Mouse (Mus musculus) thymus, adult 2 months (tissue): ENCODE measurements at regions not wholly inside any gene's neighbourhood (a gene's known extent, or its start where the extent isn't known, plus 50 kb on each side); places are given as distances from the start of the nearest gene placed in this dataset.

ENCODE experiments used
- DNase-seq: peaks from one replicate; pipeline ENCODE4 v3.0.0; 2021
- H3K27ac ChIP-seq: fragments of 200-500 bp; 2 replicates; pipeline ENCODE4 v1.5.1; 2012; ENCODE audit warnings: low read length, control low read depth; ENCODE audit not compliant: control insufficient read depth, insufficient read depth
- H3K27me3 ChIP-seq: fragments of 200-500 bp; 2 replicates; pipeline ENCODE4 v1.6.1; 2012; ENCODE audit warnings: mild to moderate bottlenecking, low read length, moderate library complexity, mixed read lengths; ENCODE audit not compliant: control insufficient read depth, insufficient read depth
- H3K36me3 ChIP-seq: fragments of 200-500 bp; 2 replicates; pipeline ENCODE4 v1.6.1; 2012; ENCODE audit warnings: mild to moderate bottlenecking, low read length, moderate library complexity; ENCODE audit not compliant: control insufficient read depth, insufficient read depth
- H3K4me1 ChIP-seq: fragments of 200-500 bp; replicated peaks from 2 replicates; pipeline ENCODE4 v1.6.1; 2012; ENCODE audit warnings: low read length; ENCODE audit not compliant: control insufficient read depth, insufficient read depth
- H3K4me3 ChIP-seq: fragments of 200-500 bp; 2 replicates; pipeline ENCODE4 v1.5.1; 2012; ENCODE audit warnings: mild to moderate bottlenecking, low read length, control low read depth, moderate library complexity; ENCODE audit not compliant: control insufficient read depth, insufficient read depth
- CTCF ChIP-seq: fragments of 200-500 bp; IDR thresholded peaks from 2 replicates; pipeline ENCODE4 v1.5.1; 2012; ENCODE audit warnings: mild to moderate bottlenecking, control low read depth, low read length, moderate library complexity, borderline replicate concordance; ENCODE audit not compliant: control insufficient read depth, poor library complexity, insufficient read depth; ENCODE audit errors: extremely low read depth
- POLR2A ChIP-seq: fragments of 200-500 bp; IDR thresholded peaks from 2 replicates; pipeline ENCODE4 v1.6.1; 2012; ENCODE audit warnings: mild to moderate bottlenecking, low read length, control low read depth, moderate library complexity; ENCODE audit not compliant: control insufficient read depth, poor library complexity, insufficient read depth; ENCODE audit errors: extremely low read depth
- WGBS: fragments of 180-500 bp; shearing (Covaris S2); methylation state at CpG from one replicate; pipeline ENCODE4 v1.1.7; 2018; 5-methylcytosine and 5-hydroxymethylcytosine counted together

DNA sequence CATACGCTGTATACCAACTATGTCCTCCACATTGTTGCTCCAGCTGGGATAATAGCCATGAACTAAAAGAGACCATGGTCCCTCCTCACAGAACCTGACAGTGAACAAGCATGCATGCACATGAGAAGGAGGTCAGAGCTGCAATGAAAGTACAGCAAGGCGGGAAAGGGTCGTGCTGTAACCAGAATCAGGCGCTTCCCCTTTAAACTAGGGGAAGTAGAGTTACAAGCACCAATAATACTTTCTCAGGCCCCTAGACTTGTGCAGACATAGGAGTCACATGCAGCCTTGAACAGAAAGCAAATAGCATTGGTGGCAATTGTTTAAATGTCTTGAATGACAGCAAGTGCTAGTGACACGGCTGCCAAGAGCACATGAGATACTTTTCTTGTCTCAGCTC, 261.8 kb upstream of the Dynlrb2 start:
- no peaks in the 10 kb centered on the region for H3K27me3 ChIP-seq
- no peak for DNase-seq
- no peak overlapping the region for H3K4me3 ChIP-seq
- no peak for TF ChIP-seq CTCF
- no peak for TF ChIP-seq POLR2A
- 53% methylated on average over 5 of the region's 5 CpGs for WGBS
- no peaks in the 10 kb centered on the region for H3K4me1 ChIP-seq
- no peaks in the 10 kb centered on the region for H3K36me3 ChIP-seq
- no peak overlapping the region for H3K27ac ChIP-seq

DNA sequence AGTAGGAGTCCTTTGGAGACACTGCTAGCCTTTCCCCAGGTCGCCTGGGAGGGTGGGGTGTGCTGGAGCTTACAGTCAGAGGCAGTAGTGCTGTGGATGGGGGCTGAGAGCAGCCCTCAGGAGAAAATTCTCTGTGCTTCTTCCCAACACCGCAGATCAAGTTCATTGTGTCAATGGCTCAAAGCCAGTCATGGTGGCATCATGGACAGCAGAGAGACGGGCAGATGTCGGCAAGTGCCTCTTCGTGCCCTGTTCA, 262.9 kb upstream of the Dynlrb2 start:
- TF ChIP-seq CTCF = no peak
- no peak for TF ChIP-seq POLR2A
- H3K4me3 ChIP-seq = no peak overlapping the region
- 94% methylated on average over 5 of the region's 5 CpGs for WGBS

DNA sequence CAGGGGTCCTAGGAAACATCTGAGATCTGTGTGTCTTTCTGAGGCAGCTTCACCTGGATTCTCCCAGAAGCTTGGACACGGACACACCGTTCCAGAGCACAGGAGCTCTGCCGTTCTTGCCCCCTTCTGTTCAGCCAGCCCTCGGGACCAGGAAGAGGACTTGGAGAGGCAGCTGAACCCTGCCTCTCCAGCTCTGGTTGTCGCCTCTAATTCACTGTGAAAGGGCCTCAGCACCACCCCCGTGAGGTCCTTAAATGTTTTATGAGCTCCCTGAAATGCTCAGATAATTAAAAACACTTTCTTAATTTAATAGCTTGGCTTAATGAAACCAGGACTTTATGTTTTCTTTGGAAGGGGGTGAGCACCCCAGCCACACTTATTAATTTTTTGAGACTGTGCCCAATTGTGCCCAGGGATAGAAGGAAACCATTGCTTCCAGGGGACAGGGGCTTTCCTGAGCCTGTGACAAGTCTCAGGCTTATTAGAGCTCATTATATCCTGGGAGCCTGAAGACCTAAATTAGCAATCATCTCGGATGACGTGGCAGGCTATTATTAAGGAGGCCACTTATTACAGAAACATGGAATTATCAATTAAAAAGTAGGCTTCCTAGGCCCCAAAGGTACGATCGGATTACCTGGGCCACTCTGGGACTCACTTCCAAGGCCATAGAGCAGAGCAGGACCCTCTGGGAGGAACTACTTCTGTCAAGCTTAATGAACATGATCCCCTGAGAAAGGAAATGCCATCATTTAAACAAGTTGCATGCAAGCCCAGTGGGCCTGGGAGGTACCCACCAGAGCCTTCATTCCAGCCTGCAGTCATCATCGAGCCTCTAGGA, 263.4 kb upstream of the Dynlrb2 start:
- WGBS = 96% methylated on average over 11 of the region's 11 CpGs
- no peaks in the 10 kb centered on the region for H3K4me1 ChIP-seq
- no peak overlapping the region for H3K4me3 ChIP-seq
- TF ChIP-seq CTCF = no peak
- TF ChIP-seq POLR2A = no peak
- no peak for DNase-seq
- no peaks in the 10 kb centered on the region for H3K27me3 ChIP-seq
- no peaks in the 10 kb centered on the region for H3K36me3 ChIP-seq
- no peak overlapping the region for H3K27ac ChIP-seq

More for the DNA sequence above, 262.9 kb upstream of the Dynlrb2 start:
- Histone ChIP-seq H3K27me3 (no peaks in the 10 kb centered on the region), H3K36me3 (no peaks in the 10 kb centered on the region), H3K27ac (no peak overlapping the region), H3K4me1 (no peaks in the 10 kb centered on the region)
- DNase-seq = no peak

DNA sequence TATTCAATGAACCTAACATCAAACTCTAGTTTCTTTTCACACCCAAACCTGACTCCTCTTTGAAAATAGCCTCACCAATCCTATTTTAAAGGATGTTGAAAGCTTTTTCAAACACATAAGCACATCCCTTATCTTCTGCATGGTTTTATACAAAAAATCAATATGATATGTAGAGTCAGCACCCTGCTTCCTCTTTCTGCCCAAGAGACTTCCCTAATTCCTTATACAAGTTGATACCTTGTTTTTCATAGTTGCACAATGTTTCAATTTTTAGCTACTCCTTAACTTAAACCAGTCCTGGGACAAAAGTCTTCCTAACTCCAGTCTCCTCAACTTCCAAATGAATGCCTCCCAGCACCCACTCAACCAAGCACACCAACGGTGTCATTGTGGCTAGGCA, 266.1 kb upstream of the Dynlrb2 start:
- no peaks in the 10 kb centered on the region for H3K4me1 ChIP-seq
- H3K27ac ChIP-seq = no peak overlapping the region
- no peak for TF ChIP-seq CTCF
- no peaks in the 10 kb centered on the region for H3K27me3 ChIP-seq
- no peak for DNase-seq
- H3K4me3 ChIP-seq = no peak overlapping the region
- WGBS = 95% methylated on average over 1 of the region's 1 CpGs
- no peaks in the 10 kb centered on the region for H3K36me3 ChIP-seq

DNA sequence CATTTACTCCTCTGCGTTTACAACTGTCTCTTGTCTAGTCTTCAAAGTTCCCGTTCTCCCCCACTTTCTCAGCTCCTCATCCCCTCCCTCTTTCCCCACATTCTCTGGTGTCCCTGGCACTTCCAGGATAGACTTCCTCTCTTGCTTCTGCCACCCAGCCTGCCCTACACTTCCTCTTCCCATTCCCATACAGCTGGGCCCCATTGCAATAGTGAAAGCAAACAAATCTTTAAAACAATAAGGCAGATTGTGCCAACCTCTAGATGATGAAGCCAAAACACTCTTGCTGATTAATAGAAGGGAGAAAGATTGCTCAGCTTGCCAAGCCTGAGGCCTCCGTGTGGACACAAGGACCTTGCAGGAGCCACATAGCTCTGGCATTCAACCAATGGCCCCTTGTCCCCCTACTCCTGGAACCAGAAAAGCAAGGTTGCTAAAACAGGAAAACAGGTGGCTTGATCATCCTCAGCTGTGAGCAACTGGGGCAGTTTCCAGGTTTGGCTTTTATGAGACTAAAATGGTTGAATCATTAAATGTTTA, 267.1 kb upstream of the Dynlrb2 start:
- no peak for DNase-seq
- Histone ChIP-seq H3K27ac (no peak overlapping the region), H3K27me3 (no peaks in the 10 kb centered on the region), H3K4me3 (no peak overlapping the region), H3K36me3 (no peaks in the 10 kb centered on the region), H3K4me1 (no peaks in the 10 kb centered on the region)
- 90% methylated on average over 3 of the region's 3 CpGs for WGBS
- TF ChIP-seq POLR2A (no peak), CTCF (no peak)

DNA sequence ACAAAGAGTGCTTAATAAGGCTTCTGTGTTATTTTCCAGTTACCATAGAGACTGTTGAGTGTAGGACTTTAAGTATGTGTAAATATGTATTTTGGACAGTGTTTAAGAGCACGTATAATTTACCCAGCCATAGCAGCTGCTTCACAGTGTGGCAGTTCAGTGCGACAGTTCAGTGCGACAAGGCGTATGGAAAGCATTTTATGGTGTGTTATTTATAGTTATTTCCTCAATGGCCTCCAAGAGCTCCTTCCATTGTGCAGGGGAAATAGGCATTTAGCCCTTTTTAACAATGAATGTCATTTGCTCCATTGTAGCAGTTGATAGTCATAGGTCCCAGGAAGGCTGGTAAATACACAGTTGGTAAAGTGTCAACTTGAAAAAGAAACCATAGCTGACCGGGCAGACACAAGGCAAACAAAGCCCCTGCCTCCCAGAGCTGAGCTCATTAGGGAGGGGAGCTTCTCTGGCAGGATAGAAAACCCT, 275.1 kb upstream of the Dynlrb2 start:
- H3K36me3 ChIP-seq = no peaks in the 10 kb centered on the region
- H3K4me3 ChIP-seq = no peak overlapping the region
- TF ChIP-seq CTCF (no peak), POLR2A (no peak)
- H3K27ac ChIP-seq = no peak overlapping the region
- H3K27me3 ChIP-seq = no peaks in the 10 kb centered on the region
- no peaks in the 10 kb centered on the region for H3K4me1 ChIP-seq
- 82% methylated on average over 5 of the region's 5 CpGs for WGBS
- no peak for DNase-seq
